Mouse (Mus musculus): ENCODE data around the gene Polr1b. TPM values are rescaled to one million over a fixed set of nuclear protein-coding genes. Genes with fewer than 3 reads are reported as not detected.

Polr1b gene
- total RNA-seq, 2 experiments from 2014 or later: 15.0 to 19.5 TPM

GRCm38 (mm10) chr2:129116368-129116739 is 15.6 kb downstream of the Polr1b start:
- DNase-seq (ENCODE audit: low spot score in 2 of 2): no peak

- DNase-seq (ENCODE audit: low spot score in 2 of 2): no peak
Observed at GRCm38 (mm10) chr2:129118061-129118460, 17.3 kb downstream of the Polr1b start.

GRCm38 (mm10) chr2:129121986-129122385 is 21.2 kb downstream of the Polr1b start:
- DNase-seq (ENCODE audit: low spot score in 2 of 2): no peak

- DNase-seq (ENCODE audit: low spot score in 2 of 2): peak; percentile 96 to 97
Observed at GRCm38 (mm10) chr2:129129412-129129929, 28.7 kb downstream of the Polr1b start, which contains the start of gene Chchd5. TSS of gene Chchd5 (plus strand) at chr2:129129700.

GRCm38 (mm10) chr2:129129987-129130545 is 29.3 kb downstream of the Polr1b start:
- no peak for DNase-seq (ENCODE audit: low spot score in 2 of 2)

GRCm38 (mm10) chr2:129130776-129131175 is 30.0 kb downstream of the Polr1b start:
- DNase-seq (ENCODE audit: low spot score in 2 of 2): no peak

- DNase-seq (ENCODE audit: low spot score in 2 of 2): no peak
Observed at GRCm38 (mm10) chr2:129132231-129132630, 31.4 kb downstream of the Polr1b start.

- peak; percentile 76 to 79 for DNase-seq (ENCODE audit: low spot score in 2 of 2)
Observed at GRCm38 (mm10) chr2:129133006-129133805, 32.4 kb downstream of the Polr1b start.

GRCm38 (mm10) chr2:129139906-129140305 is 39.1 kb downstream of the Polr1b start:
- DNase-seq (ENCODE audit: low spot score in 2 of 2): peak; percentile 56 to 79

- DNase-seq (ENCODE audit: low spot score in 2 of 2): no peak
Observed at GRCm38 (mm10) chr2:129148836-129149235, 48.0 kb downstream of the Polr1b start.

- DNase-seq (ENCODE audit: low spot score in 2 of 2): no peak
Observed at GRCm38 (mm10) chr2:129150386-129150785, 49.6 kb downstream of the Polr1b start.

GRCm38 (mm10) chr2:129151111-129151510 is 50.3 kb downstream of the Polr1b start:
- peak in 1 of 2 experiments; percentile 19 for DNase-seq (ENCODE audit: low spot score in 2 of 2)

GRCm38 (mm10) chr2:129152751-129153150 is 52.0 kb downstream of the Polr1b start:
- no peak for DNase-seq (ENCODE audit: low spot score in 2 of 2)

- no peak for DNase-seq (ENCODE audit: low spot score in 2 of 2)
Observed at GRCm38 (mm10) chr2:129164815-129165214, 64.0 kb downstream of the Polr1b start.

GRCm38 (mm10) chr2:129166466-129167463 is 66.0 kb downstream of the Polr1b start:
- no peak for DNase-seq (ENCODE audit: low spot score in 2 of 2)

GRCm38 (mm10) chr2:129173386-129173785 is 72.6 kb downstream of the Polr1b start:
- DNase-seq (ENCODE audit: low spot score in 2 of 2): no peak

GRCm38 (mm10) chr2:129174474-129174873 is 73.7 kb downstream of the Polr1b start:
- DNase-seq (ENCODE audit: low spot score in 2 of 2): peak in 1 of 2 experiments; percentile 71

- DNase-seq (ENCODE audit: low spot score in 2 of 2): no peak
Observed at GRCm38 (mm10) chr2:129175636-129176035, 74.8 kb downstream of the Polr1b start.

All from layer of hippocampus, adult 18-20 months (tissue).